Mouse (Mus musculus) kidney, postnatal 0 days (tissue): ENCODE results near the gene Fam71e2. TPM values are rescaled to one million over a fixed set of nuclear protein-coding genes. Genes with fewer than 3 reads are reported as not detected.
A peak's percentile ranks its signal among the peaks of the same experiment; 100 is the strongest.

ENCODE experiments used
- ATAC-seq: fragments of 200-750 bp; cut with Nextera tagmentation; replicated peaks from 2 replicates; pipeline ENCODE4 v1.8.0; 2017; ENCODE audit warnings: low read depth, moderate number of reproducible peaks, moderate TSS enrichment, moderate library complexity; ENCODE audit not compliant: low FRiP score
- DNase-seq: peaks from one replicate; pipeline ENCODE4 v3.0.0-alpha.2; 2016; ENCODE audit warnings: low spot score
- H3K27ac ChIP-seq: fragments of 300-500 bp; sonication (generic); 2 replicates; pipeline ENCODE4 v1.5.1; 2014; ENCODE audit warnings: mild to moderate bottlenecking
- H3K27me3 ChIP-seq: fragments of 300-500 bp; sonication (generic); 2 replicates; pipeline ENCODE4 v1.6.1; 2014; ENCODE audit warnings: low read length, mixed read lengths; ENCODE audit not compliant: insufficient read depth
- H3K36me3 ChIP-seq: fragments of 300-500 bp; sonication (generic); 2 replicates; pipeline ENCODE4 v1.6.1; 2014; ENCODE audit warnings: low read length, mixed read lengths; ENCODE audit not compliant: insufficient read depth
- H3K4me1 ChIP-seq: fragments of 300-500 bp; sonication (generic); replicated peaks from 2 replicates; pipeline ENCODE4 v1.6.1; 2014; ENCODE audit warnings: antibody characterized with exemption, low read length, mixed read lengths; ENCODE audit not compliant: insufficient read depth
- H3K4me2 ChIP-seq: fragments of 300-500 bp; sonication (generic); 2 replicates; pipeline ENCODE4 v1.6.1; 2014; ENCODE audit warnings: mild to moderate bottlenecking, low read length, moderate library complexity, mixed read lengths
- H3K4me3 ChIP-seq: fragments of 300-500 bp; sonication (generic); replicated peaks from 2 replicates; pipeline ENCODE4 v1.5.1; 2014; ENCODE audit warnings: low read depth, low read length
- H3K9ac ChIP-seq: fragments of 300-500 bp; sonication (generic); 2 replicates; pipeline ENCODE4 v1.6.1; 2014; ENCODE audit warnings: low read depth, low read length
- H3K9me3 ChIP-seq: fragments of 300-500 bp; sonication (generic); replicated peaks from 2 replicates; pipeline ENCODE4 v1.6.1; 2016; ENCODE audit warnings: low read length, inconsistent platforms, mixed read lengths
- CTCF ChIP-seq: IDR thresholded peaks from 2 replicates; pipeline ENCODE4 v1.5.1; 2016; ENCODE audit warnings: antibody characterized with exemption, low read depth, mild to moderate bottlenecking, moderate library complexity
- WGBS: fragments of 180-500 bp; shearing (Covaris S2); extraction: QIAGEN DNeasy Blood & Tissue Kit; methylation state at CpG from one replicate; pipeline ENCODE4 v1.1.7; 2014; 5-methylcytosine and 5-hydroxymethylcytosine counted together
- polyA plus RNA-seq: library from polyadenylated mRNA; unstranded; fragments of >200 nt; fragmentation: Nextera tagmentation; extraction: Ambion mirVana; gene quantifications from 2 replicates; pipeline ENCODE4 v1.2.1, GENCODE M21; 2015

Fam71e2 gene
- polyA plus RNA-seq, 1 experiment from 2014 or later: not detected

GRCm38 (mm10) chr7:4782130-4782529, 11.0 kb upstream of the Fam71e2 start:
- peaks cover 9% of the 10 kb centered on the region; the same call in 1 of the 2 replicates for H3K27me3 ChIP-seq
- no peaks in the 10 kb centered on the region; the same call in 1 of the 2 replicates for H3K4me1 ChIP-seq
- H3K36me3 ChIP-seq: no peaks in the 10 kb centered on the region
- no peak overlapping the region for H3K4me3 ChIP-seq
- no peak for DNase-seq
- no peak for ATAC-seq
- WGBS: 54% methylated on average over 3 of the region's 3 CpGs
- no peak for TF ChIP-seq CTCF
- no peaks in the 10 kb centered on the region for H3K9me3 ChIP-seq
- no peak overlapping the region for H3K4me2 ChIP-seq
- H3K9ac ChIP-seq: no peak overlapping the region
- H3K27ac ChIP-seq: no peak overlapping the region

GRCm38 (mm10) chr7:4779921-4780320, 8.8 kb upstream of the Fam71e2 start:
- no peak for ATAC-seq
- no peak for TF ChIP-seq CTCF
- 30% methylated on average over 5 of the region's 5 CpGs for WGBS

GRCm38 (mm10) chr7:4777851-4778637, 6.9 kb upstream of the Fam71e2 start:
- peaks cover 20% of the 10 kb centered on the region for H3K27me3 ChIP-seq
- ATAC-seq (0 out of 2 replicates have a peak, but pooled peaks have one; percentile 9), DNase-seq (no peak)
- no peak overlapping the region for H3K9ac ChIP-seq
- H3K4me3 ChIP-seq: no peak overlapping the region
- H3K27ac ChIP-seq: no peak overlapping the region
- no peaks in the 10 kb centered on the region; the same call in 1 of the 2 replicates for H3K4me1 ChIP-seq
- H3K36me3 ChIP-seq: no peaks in the 10 kb centered on the region
- TF ChIP-seq CTCF: no peak
- no peaks in the 10 kb centered on the region for H3K9me3 ChIP-seq
- 6% methylated on average over 19 of the region's 20 CpGs for WGBS
- H3K4me2 ChIP-seq: peak overlapping the region; percentile 65; the same call in 1 of the 2 replicates

More at GRCm38 (mm10) chr7:4779921-4780320, 8.8 kb upstream of the Fam71e2 start:
- no peak for DNase-seq
- peaks cover 20% of the 10 kb centered on the region for H3K27me3 ChIP-seq
- no peak overlapping the region for H3K27ac ChIP-seq
- no peak overlapping the region for H3K9ac ChIP-seq
- H3K4me1 ChIP-seq: no peaks in the 10 kb centered on the region; the same call in 1 of the 2 replicates
- H3K4me3 ChIP-seq: no peak overlapping the region
- no peaks in the 10 kb centered on the region for H3K36me3 ChIP-seq
- H3K4me2 ChIP-seq: no peak overlapping the region
- H3K9me3 ChIP-seq: no peaks in the 10 kb centered on the region

DNA sequence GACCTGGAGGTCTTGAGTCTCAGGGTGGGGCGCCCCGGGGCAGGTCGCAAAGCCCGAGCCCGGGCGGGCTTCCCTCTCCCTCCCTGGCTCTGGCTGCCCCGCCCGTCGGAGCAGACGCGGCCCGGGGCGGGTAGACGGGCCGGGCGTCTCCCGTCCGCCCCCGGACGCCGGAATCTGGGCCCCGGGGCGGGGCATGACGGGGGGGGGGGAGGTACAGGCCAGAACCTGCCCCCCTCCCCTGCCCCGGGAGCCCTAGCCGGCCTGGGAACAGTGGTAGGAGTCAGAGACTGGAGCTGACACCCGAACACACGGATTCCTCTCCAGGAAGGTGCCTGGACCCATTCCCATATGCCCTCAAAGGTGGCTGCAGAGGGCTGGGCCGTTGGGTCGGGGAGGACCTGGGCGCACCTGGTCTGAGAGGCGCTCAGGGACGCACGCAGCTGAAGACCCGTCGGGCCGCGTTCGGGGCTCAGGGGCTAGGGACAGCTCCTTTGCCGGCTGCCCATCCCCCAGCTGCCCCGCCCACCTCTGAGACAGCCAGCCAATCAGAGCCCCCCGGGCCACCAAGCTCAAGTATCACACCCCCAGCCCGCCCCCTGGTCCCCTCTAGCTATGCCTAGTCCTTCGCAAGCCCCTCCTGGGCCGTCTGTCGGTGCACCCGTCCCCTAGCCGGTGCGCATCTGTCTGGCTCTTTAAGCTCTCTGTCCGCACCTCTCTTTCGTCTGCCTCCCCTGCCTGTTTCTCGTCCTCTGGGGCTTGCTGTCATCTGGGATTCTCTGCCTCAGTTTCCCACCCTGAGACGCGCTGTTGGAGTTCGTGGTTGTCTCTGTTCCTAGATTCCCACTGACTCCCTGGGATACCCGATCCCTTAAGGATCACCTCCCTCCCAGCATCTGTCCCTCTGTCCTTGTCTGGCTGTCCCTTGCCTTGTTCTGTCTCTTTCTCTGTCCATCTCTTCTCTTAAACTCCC, 6.0 kb upstream of the Fam71e2 start:
- peak; percentile 75 for DNase-seq
- Histone ChIP-seq H3K9ac (peak overlapping the region; percentile 46; the same call in 1 of the 2 replicates), H3K27me3 (peaks cover 20% of the 10 kb centered on the region), H3K4me2 (peak overlapping the region; percentile 65), H3K36me3 (no peaks in the 10 kb centered on the region), H3K4me1 (no peaks in the 10 kb centered on the region; the same call in 1 of the 2 replicates), H3K9me3 (no peaks in the 10 kb centered on the region), H3K27ac (no peak overlapping the region), H3K4me3 (peak overlapping the region; percentile 35)
- TF ChIP-seq CTCF: no peak
- peak; percentile 70 for ATAC-seq
- WGBS: 1% methylated on average over 42 of the region's 56 CpGs

GRCm38 (mm10) chr7:4776131-4776530, 5.0 kb upstream of the Fam71e2 start:
- H3K27ac ChIP-seq: no peak overlapping the region
- H3K4me3 ChIP-seq: no peak overlapping the region
- H3K9me3 ChIP-seq: no peaks in the 10 kb centered on the region
- no peak overlapping the region for H3K9ac ChIP-seq
- no peak for DNase-seq
- H3K4me2 ChIP-seq: no peak overlapping the region
- no peak for ATAC-seq
- H3K4me1 ChIP-seq: no peaks in the 10 kb centered on the region; the same call in 1 of the 2 replicates
- H3K36me3 ChIP-seq: no peaks in the 10 kb centered on the region
- peaks cover 20% of the 10 kb centered on the region for H3K27me3 ChIP-seq
- TF ChIP-seq CTCF: no peak
- 47% methylated on average over 10 of the region's 10 CpGs for WGBS
